Mouse (Mus musculus) kidney, adult 18-20 months (tissue): ENCODE measurements around the gene Gm20388.
A peak's percentile ranks its signal among the peaks of the same experiment; 100 is the strongest.
"Not testable (repeated sequence)": the region's sequence is repeated elsewhere in the genome, so short reads cannot be mapped to it uniquely, and the experiment has no call there.

Experiments
- DNase-seq: peaks from one replicate; pipeline ENCODE4 v3.0.0; 2021

Gene Gm20388

GRCm38 (mm10) chr8:123242107-123242923 lies 3331.7 kb downstream of the Gm20388 start:
- no peak for DNase-seq

GRCm38 (mm10) chr8:123243053-123243452 lies 3332.4 kb downstream of the Gm20388 start:
- DNase-seq, result no peak

DNA sequence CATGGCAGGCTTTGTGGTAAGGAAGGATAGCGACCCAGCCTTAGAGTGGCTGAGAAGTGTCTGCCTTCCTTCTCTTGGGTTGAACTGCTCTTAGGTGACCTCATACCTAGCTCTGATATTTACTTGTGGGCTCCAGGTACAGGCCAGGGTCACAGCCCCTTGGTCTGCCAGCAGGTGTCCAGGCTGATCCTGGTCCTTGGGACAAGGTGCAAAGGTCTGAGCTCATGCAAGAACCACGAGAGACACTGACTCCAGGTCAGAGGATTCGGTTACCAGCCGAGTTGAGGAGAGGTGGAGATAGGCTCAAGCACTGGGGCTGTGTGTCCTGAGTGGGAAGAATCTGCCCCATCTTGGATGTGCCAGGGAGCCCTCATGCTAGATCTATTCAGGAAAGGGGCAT lies 3333.7 kb downstream of the Gm20388 start:
- DNase-seq, result peak; percentile 54

GRCm38 (mm10) chr8:123245543-123245942 lies 3334.9 kb downstream of the Gm20388 start:
- no peak for DNase-seq

DNA sequence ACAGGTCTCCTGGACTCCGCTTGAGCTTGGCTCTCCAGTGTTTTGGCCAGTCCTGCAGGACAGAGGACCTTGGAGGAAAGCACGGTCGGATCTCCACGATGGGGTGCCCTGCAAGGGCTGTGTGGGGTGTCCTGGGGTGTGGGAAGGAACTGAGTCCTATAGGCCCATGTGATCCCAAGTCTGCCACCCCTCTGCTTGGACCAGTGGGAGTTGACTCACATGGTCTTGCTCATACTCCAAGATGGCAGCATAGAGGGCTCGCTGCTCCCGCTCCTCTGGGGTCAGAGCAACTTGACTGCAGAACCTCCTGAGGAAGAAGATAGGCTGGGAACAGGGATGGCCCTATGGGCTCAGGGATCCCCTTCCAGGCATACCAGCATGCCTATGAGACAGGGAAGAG lies 3337.1 kb downstream of the Gm20388 start:
- no peak for DNase-seq

- DNase-seq, result no peak
These were observed 3338.0 kb downstream of the Gm20388 start for GRCm38 (mm10) chr8:123248596-123248995.

DNA sequence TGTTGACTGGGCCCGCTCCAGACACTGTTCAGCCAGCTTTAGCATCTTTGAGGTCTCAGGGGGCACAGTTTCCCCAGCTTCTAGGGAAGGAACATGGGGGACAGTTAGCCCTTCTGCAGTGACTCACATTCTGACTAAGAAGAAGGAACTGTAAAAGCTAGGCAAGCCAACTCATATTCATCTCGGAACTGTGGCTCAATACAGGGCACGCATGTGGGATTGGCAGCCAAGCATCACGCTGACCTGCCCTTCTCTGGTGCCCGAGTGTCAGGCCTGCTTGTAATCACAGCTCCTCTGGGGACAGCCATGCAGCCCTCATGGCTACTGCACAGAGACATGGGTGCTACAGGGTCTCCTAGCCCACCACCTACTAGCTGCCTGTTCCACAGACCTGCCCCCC lies 3340.3 kb downstream of the Gm20388 start:
- no peak for DNase-seq

- no peak for DNase-seq
These were observed 3342.3 kb downstream of the Gm20388 start for GRCm38 (mm10) chr8:123252925-123253324.

GRCm38 (mm10) chr8:123253451-123254098 lies 3342.9 kb downstream of the Gm20388 start:
- DNase-seq, result peak; percentile 40

DNA sequence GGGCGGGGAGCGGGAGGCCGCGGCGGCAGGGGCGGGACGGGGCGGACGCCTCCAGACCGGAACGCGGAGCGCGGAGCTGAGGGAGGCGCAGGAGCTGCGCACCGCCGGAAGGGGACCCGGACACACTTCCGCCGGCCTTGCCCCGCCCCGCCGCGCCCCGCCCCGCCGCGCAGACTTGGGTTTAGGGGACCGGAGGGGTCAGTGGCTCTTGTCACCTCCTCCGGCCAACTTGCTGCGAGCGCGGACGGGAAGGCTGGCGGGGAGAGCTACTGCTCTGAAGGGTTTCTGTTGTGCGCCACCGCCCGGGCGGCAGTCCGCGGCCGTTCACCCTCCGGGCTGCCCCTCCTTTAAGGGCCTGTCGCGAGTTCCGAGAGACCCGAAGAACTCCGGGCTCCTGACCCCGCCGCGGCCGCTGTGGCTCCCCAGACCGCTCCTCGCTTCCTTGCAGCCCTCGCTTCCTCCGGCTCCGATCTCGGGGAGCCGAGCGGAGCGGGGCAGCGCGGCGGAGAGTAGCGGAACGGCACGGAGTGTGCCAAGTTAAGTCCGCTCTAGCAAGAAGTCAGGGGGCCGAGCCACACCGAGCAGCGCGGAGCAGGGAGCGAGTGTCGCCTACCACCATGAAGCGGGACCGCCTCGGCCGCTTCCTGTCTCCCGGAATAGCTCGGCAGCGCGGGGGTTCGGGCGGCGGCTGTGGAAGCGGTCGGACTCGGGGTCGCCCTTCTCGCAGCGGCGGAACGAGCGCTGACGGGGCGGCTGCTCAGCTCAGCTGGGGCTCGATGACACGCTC lies 3343.7 kb downstream of the Gm20388 start, which contains the start of the genes Zfp276 and Vps9d1:
Gene Zfp276, plus strand, starts transcription at position 97 of the 787 bp plus-strand sequence.
Gene Vps9d1, minus strand, starts transcription at position 250 of the 787 bp plus-strand sequence.
- DNase-seq, result peak; percentile 88

- no peak for DNase-seq
These were observed 3344.5 kb downstream of the Gm20388 start for GRCm38 (mm10) chr8:123255170-123255569.

- no peak for DNase-seq
These were observed 3346.5 kb downstream of the Gm20388 start for GRCm38 (mm10) chr8:123257114-123257513.

- not testable (repeated sequence) for DNase-seq
These were observed 3347.0 kb downstream of the Gm20388 start for GRCm38 (mm10) chr8:123257593-123257992.

- peak; percentile 35 for DNase-seq
These were observed 3357.4 kb downstream of the Gm20388 start for GRCm38 (mm10) chr8:123267926-123268656.

DNA sequence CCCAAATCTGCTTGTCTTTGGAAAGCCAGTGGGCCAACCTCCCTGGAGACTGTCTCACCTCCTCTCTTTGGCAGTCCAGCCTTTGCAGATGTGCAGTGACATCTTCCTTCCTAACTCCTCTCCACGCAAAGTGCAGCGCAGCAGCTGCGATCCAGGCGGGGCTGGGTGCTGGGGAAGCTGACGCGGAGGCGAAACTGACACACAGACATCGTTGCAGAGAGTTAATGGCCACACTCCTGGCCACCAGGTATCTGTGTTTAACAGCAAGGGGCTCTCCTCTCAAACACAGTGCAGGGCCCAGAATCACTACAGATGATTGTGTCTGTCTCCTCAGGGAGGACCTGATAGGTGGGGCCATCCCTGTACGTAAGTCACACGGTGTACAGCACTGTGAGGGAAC lies 3360.5 kb downstream of the Gm20388 start:
- no peak for DNase-seq

GRCm38 (mm10) chr8:123271901-123272300 lies 3361.3 kb downstream of the Gm20388 start:
- peak; percentile 36 for DNase-seq

GRCm38 (mm10) chr8:123274447-123274846 lies 3363.8 kb downstream of the Gm20388 start:
- DNase-seq, result no peak

- no peak for DNase-seq
These were observed 3364.5 kb downstream of the Gm20388 start for GRCm38 (mm10) chr8:123275096-123275495.

GRCm38 (mm10) chr8:123278445-123278844 lies 3367.8 kb downstream of the Gm20388 start:
- DNase-seq, result no peak

DNA sequence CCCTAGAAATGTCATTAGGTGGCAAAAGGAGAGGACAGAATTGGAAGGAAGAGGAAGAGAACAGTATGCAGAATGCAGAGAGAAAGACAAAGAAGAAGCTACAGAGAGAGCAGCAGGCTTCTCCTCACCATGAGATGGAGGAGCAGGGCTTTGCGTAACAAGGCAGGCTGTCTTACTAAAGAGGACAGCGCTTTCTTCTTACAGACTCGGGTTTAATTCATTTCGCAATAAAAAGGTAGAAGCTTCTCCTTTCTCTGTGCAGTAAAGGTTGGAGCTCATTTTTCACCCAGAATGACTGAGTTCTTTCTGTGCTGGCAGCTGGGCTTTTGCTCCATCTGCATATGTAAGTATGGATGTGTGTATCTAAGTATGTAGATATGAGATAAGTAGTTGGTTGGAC lies 3369.2 kb downstream of the Gm20388 start:
- DNase-seq, result no peak

DNA sequence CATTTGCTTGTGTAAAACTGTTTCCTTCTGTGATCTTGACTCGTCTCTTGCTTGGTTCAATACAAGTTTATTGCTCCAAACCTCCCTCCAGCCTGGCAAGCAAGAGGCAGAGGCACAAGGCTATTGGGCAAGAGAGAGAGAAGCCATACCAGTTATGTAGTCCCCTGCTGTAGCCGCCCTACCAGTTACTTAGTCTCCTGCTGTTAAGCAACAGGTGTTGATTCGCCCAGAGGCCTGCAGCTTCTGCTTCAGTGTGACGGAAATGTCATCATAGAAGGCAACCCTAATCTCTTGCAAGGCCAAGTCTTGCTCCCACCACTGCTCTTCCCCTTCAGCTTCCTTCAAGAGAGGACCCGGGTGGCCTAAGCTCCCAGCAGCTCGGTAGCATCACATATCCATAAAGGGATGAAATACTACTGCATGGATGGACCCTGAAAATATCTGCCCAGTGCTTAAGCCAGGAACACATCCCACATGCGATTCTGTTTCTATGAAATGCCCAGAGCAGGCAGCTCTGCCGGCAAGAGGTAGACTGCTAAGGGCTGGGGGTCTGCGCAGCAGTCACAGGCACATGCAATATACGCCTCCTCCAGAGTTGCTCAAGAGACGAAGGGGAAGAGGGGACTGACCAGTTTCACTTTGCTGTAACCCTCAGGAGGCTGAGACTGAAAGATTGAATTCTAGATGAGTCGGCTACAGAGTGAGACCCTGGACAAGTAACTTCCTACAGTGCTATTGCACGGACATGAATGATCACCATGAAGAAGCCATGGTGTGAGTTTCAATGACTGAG lies 3369.9 kb downstream of the Gm20388 start:
- DNase-seq, result no peak

GRCm38 (mm10) chr8:123282994-123283393 lies 3372.4 kb downstream of the Gm20388 start:
- not testable (repeated sequence) for DNase-seq
